Mouse (Mus musculus) ES-E14 (cell line): ENCODE measurements at regions not wholly inside any gene's neighbourhood (a gene's known extent, or its start where the extent isn't known, plus 50 kb on each side); places are given as distances from the start of the nearest gene placed in this dataset.

Experiments used
- DNase-seq: peaks from one replicate; pipeline ENCODE4 v3.0.0-alpha.2; 2013; ENCODE audit warnings: low read depth, low spot score
- H3K27ac ChIP-seq: 2 replicates; pipeline ENCODE4 v1.5.1; 2012; ENCODE audit warnings: low read depth, mild to moderate bottlenecking, low read length, moderate library complexity, mixed read lengths; ENCODE audit not compliant: poor library complexity, insufficient read depth, severe bottlenecking
- H3K36me3 ChIP-seq: 2 replicates; pipeline ENCODE4 v1.6.1; 2012; ENCODE audit warnings: mild to moderate bottlenecking, low read length, moderate library complexity, mixed read lengths; ENCODE audit not compliant: control insufficient read depth, poor library complexity, insufficient read depth, severe bottlenecking
- H3K4me1 ChIP-seq, 2 experiments: fragments of 150-350 bp in 1 of 2; sonication (generic) in 1 of 2; 2 replicates each; pipeline ENCODE4 v1.6.1; 2012; ENCODE audit warnings: low read length in 2 of 2, mild to moderate bottlenecking in 1 of 2, mixed read lengths in 1 of 2; ENCODE audit not compliant: control insufficient read depth in 2 of 2, insufficient read depth in 2 of 2, poor library complexity in 1 of 2
- H3K4me3 ChIP-seq, 2 experiments: fragments of 150-350 bp in 1 of 2; sonication (generic) in 1 of 2; 2 replicates each; pipeline ENCODE4 v1.5.1; 2012; ENCODE audit warnings: low read length in 2 of 2, low read depth in 1 of 2, mild to moderate bottlenecking in 1 of 2, mixed read lengths in 1 of 2; ENCODE audit not compliant: insufficient read depth in 1 of 2, poor library complexity in 1 of 2, severe bottlenecking in 1 of 2
- H3K9ac ChIP-seq: 2 replicates; pipeline ENCODE4 v1.6.1; 2012; ENCODE audit warnings: low read depth, mild to moderate bottlenecking, low read length, mixed read lengths; ENCODE audit not compliant: poor library complexity, insufficient read depth, severe bottlenecking
- H3K9me3 ChIP-seq: fragments of 150-350 bp; sonication (generic); 2 replicates; pipeline ENCODE4 v1.6.1; 2012; ENCODE audit warnings: low read depth, mild to moderate bottlenecking, low read length; ENCODE audit not compliant: control insufficient read depth, insufficient read depth
- CHD2 ChIP-seq: IDR thresholded peaks from 2 replicates; pipeline ENCODE4 v1.6.1; 2014; ENCODE audit warnings: mild to moderate bottlenecking, low read depth, low read length, inconsistent platforms
- HCFC1 ChIP-seq: IDR thresholded peaks from 2 replicates; pipeline ENCODE4 v1.6.1; 2012; ENCODE audit warnings: low read length, inconsistent platforms, borderline replicate concordance; ENCODE audit not compliant: insufficient read depth
- MAFK ChIP-seq: IDR thresholded peaks from 2 replicates; pipeline ENCODE4 v1.6.1; 2014; ENCODE audit warnings: mild to moderate bottlenecking, low read depth, low read length, inconsistent platforms; ENCODE audit not compliant: insufficient read depth
- ZC3H11A ChIP-seq: IDR thresholded peaks from 2 replicates; pipeline ENCODE4 v1.6.1; 2012; ENCODE audit warnings: low read depth, mild to moderate bottlenecking, inconsistent platforms, low read length, borderline replicate concordance
- ZNF384 ChIP-seq: IDR thresholded peaks from 2 replicates; pipeline ENCODE4 v1.6.1; 2012; ENCODE audit warnings: low read depth, low read length, inconsistent platforms
- in situ Hi-C, 2 experiments: fragments of 600-800 bp; cut with MboI; formaldehyde crosslinking; loops; one replicate each; pipeline ENCODE4 v1.15.1; 2025; ENCODE audit warnings: low sequenced_read_pairs in 2 of 2, inconsistent platforms in 1 of 2; ENCODE audit not compliant: unreplicated experiment in 2 of 2

- Histone ChIP-seq H3K36me3 (no peaks in the 10 kb centered on the region), H3K9ac (no peak overlapping the region), H3K4me1 (no peaks in the 10 kb centered on the region), H3K9me3 (no peaks in the 10 kb centered on the region), H3K4me3 (no peak overlapping the region), H3K27ac (no peak overlapping the region)
- in situ Hi-C loops, result no loop called here
- DNase-seq, result no peak
- TF ChIP-seq MAFK (no peak), ZNF384 (no peak), CHD2 (no peak), ZC3H11A (no peak), HCFC1 (no peak)
These were observed 253.7 kb upstream of the Plpp4 start for GRCm38 (mm10) chr7:129003150-129003549.

GRCm38 (mm10) chr7:129016353-129016752 is 240.5 kb upstream of the Plpp4 start:
- DNase-seq, result no peak
- H3K4me1 ChIP-seq, result no peaks in the 10 kb centered on the region
- H3K4me3 ChIP-seq, result no peak overlapping the region
- no peak overlapping the region for H3K27ac ChIP-seq
- TF ChIP-seq MAFK (no peak), CHD2 (no peak), ZNF384 (no peak), HCFC1 (no peak), ZC3H11A (no peak)
- no peak overlapping the region for H3K9ac ChIP-seq
- in situ Hi-C loops, result no loop called here
- H3K9me3 ChIP-seq, result no peaks in the 10 kb centered on the region
- H3K36me3 ChIP-seq, result no peaks in the 10 kb centered on the region

GRCm38 (mm10) chr7:129027116-129027515 is 229.7 kb upstream of the Plpp4 start:
- no peak overlapping the region for H3K27ac ChIP-seq
- in situ Hi-C loops, result no loop called here
- DNase-seq, result no peak
- no peaks in the 10 kb centered on the region for H3K9me3 ChIP-seq
- TF ChIP-seq HCFC1 (no peak), ZC3H11A (no peak), CHD2 (no peak), ZNF384 (no peak), MAFK (no peak)
- H3K4me1 ChIP-seq, result no peaks in the 10 kb centered on the region; a peak in 1 of 4 replicates
- H3K36me3 ChIP-seq, result no peaks in the 10 kb centered on the region
- no peak overlapping the region for H3K4me3 ChIP-seq
- no peak overlapping the region for H3K9ac ChIP-seq

- H3K9me3 ChIP-seq, result no peaks in the 10 kb centered on the region
- in situ Hi-C loops, result no loop called here
- H3K9ac ChIP-seq, result no peak overlapping the region
- no peak overlapping the region for H3K4me3 ChIP-seq
- H3K36me3 ChIP-seq, result no peaks in the 10 kb centered on the region
- H3K27ac ChIP-seq, result no peak overlapping the region
- H3K4me1 ChIP-seq, result no peaks in the 10 kb centered on the region
- no peak for DNase-seq
- TF ChIP-seq ZC3H11A, result no peak
These were observed 208.8 kb upstream of the Plpp4 start for GRCm38 (mm10) chr7:129048023-129048422.

GRCm38 (mm10) chr7:129049726-129050125 is 207.1 kb upstream of the Plpp4 start:
- no peak for DNase-seq
- Histone ChIP-seq H3K4me1 (no peaks in the 10 kb centered on the region), H3K27ac (no peak overlapping the region), H3K36me3 (no peaks in the 10 kb centered on the region), H3K9ac (no peak overlapping the region), H3K9me3 (no peaks in the 10 kb centered on the region), H3K4me3 (no peak overlapping the region)
- in situ Hi-C loops, result no loop called here
- TF ChIP-seq HCFC1 (no peak), ZC3H11A (no peak), ZNF384 (no peak), CHD2 (no peak), MAFK (no peak)
